Comparison of ENCODE assay signal across 16 mouse cellular contexts in the genomic region with DNA sequence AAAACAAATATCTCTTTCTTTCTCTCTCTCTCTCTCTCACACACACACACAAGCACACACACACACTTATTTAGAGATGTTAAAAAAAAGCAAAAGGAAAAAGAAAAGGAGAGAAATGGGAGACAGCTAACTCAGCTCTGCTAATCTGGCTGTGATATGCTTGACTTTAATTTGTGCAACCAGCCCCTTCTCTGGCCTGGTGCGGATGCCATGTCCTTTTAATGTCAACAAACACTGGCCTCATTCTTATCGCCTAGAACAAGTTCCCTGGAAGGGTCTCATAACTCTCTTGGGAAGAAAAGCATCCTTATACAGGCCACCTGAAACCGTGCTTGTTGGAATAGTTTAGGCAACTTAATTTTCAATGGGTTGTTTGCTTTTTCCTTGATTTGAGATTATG.
DNase-seq lines count a peak whose midpoint lies in the region.
"Had no signal": no experiment of that assay in that cellular context is flagged by ENCODE, and none has a peak within 500 bp of the region (broad histone marks: within the 10 kb centered on the region; RNA-seq: fewer than 3 reads in every experiment).

No protein-coding gene starts in this region.

- H3K4me3 ChIP-seq in hindbrain, embryonic 10.5 days = no peak overlapping the region

- no peaks in the 10 kb centered on the region for H3K9me3 ChIP-seq in hindbrain, embryonic 10.5 days

- no peaks in the 10 kb centered on the region for H3K27me3 ChIP-seq in hindbrain, embryonic 10.5 days (ENCODE audit: insufficient read depth, poor library complexity, severe bottlenecking)
- H3K27me3 ChIP-seq: CH12.LX had no signal

- H3K27ac ChIP-seq in hindbrain, embryonic 10.5 days = no peak overlapping the region

- peak; percentile 51 for DNase-seq in retina, embryonic 14.5 days (ENCODE audit: low spot score)
- DNase-seq in retina, postnatal 1 day = peak; percentile 62
- no peak for DNase-seq in hindbrain, embryonic 10.5 days (ENCODE audit: low spot score)
- DNase-seq in gastrocnemius, adult 8-10 months (ENCODE audit: low spot score in 2 of 2) = no peak
- DNase-seq: adrenal gland, adult 2 months; adrenal gland, adult 8-10 months; adrenal gland, postnatal 10 days; adrenal gland, postnatal 14 days; adrenal gland, postnatal 25 days; adrenal gland, postnatal 36 days; B cell, adult 2 months; cerebellum, adult 11 months; cerebellum, adult 11-12 months; cerebellum, adult 18-20 months had no signal

- WGBS in hindbrain, embryonic 10.5 days = 49% methylated on average over 3 of the region's 3 CpGs

- peaks cover 9% of the 10 kb centered on the region; the same call in 1 of the 2 replicates for H3K4me1 ChIP-seq in hindbrain, embryonic 10.5 days (replicated peaks)

- H3K36me3 ChIP-seq in hindbrain, embryonic 10.5 days = no peaks in the 10 kb centered on the region
- H3K36me3 ChIP-seq: G1E had no signal

Comparison
In these comparisons a context has a peak if more than half of its experiments do, and no peak if none do; other contexts are left out.
1. DNase-seq: peak in retina, embryonic 14.5 days (single experiment) and retina, postnatal 1 day (single experiment); none in hindbrain, embryonic 10.5 days (single experiment) and gastrocnemius, adult 8-10 months (0 of 2).